Comparison of ENCODE assay signal across 9 mouse cellular contexts in genomic region chrX:73895719-73896118, GRCm38 (mm10). TPM values are rescaled to one million over a fixed set of nuclear protein-coding genes. Genes with fewer than 3 reads are reported as not detected.
DNase-seq lines count a peak whose midpoint lies in the region; ATAC-seq lines count a peak whose summit lies in the region.
"Had no signal": no experiment of that assay in that cellular context is flagged by ENCODE, and none has a peak within 500 bp of the region (broad histone marks: within the 10 kb centered on the region; RNA-seq: fewer than 3 reads in every experiment).

TSS of gene L1cam (minus strand) at chrX:73896105.

- ATAC-seq in intestine, embryonic 14.5 days (replicated peaks; ENCODE audit: low FRiP score, low TSS enrichment, low read depth), result no peak
- ATAC-seq in intestine, embryonic 15.5 days, result no peak
- ATAC-seq in hindbrain, embryonic 15.5 days (ENCODE audit: low FRiP score, low read depth), result no peak
- no peak for ATAC-seq in monocyte, adult 5-6 weeks (replicated peaks; ENCODE audit: insufficient number of reproducible peaks, low FRiP score, low TSS enrichment, poor library complexity, severe bottlenecking)

- peak; percentile 57 for DNase-seq in intestine, embryonic 14.5 days (ENCODE audit: low spot score)
- DNase-seq in adrenal gland, adult 2 months, result peak; percentile 30
- peak; percentile 62 for DNase-seq in embryonic facial prominence, embryonic 10.5 days (ENCODE audit: low spot score)
- no peak for DNase-seq in left cerebral cortex, postnatal 10 days (ENCODE audit: extremely low spot score in 1 of 2, low spot score in 2 of 2)
- peak; percentile 41 for DNase-seq in thymus, postnatal 0 days (ENCODE audit: low spot score)
- DNase-seq: liver, embryonic 13.5 days had no signal

- WGBS in intestine, embryonic 14.5 days, result 9% methylated on average over 2 of the region's 2 CpGs
- 18% methylated on average over 2 of the region's 2 CpGs for WGBS in intestine, embryonic 15.5 days
- WGBS in embryonic facial prominence, embryonic 10.5 days, result 30% methylated on average over 2 of the region's 2 CpGs
- WGBS in hindbrain, embryonic 15.5 days, result 22% methylated on average over 2 of the region's 2 CpGs

- no peak within 1 kb of the TSS for H3K27ac ChIP-seq in intestine, embryonic 14.5 days (ENCODE audit: low read depth)
- no peak within 1 kb of the TSS for H3K27ac ChIP-seq in intestine, embryonic 15.5 days
- H3K27ac ChIP-seq in embryonic facial prominence, embryonic 10.5 days (replicated peaks), result no peak within 1 kb of the TSS
- H3K27ac ChIP-seq in hindbrain, embryonic 15.5 days (replicated peaks), result no peak within 1 kb of the TSS
- H3K27ac ChIP-seq: liver, embryonic 13.5 days had no signal

- no peak within 1 kb of the TSS for H3K4me2 ChIP-seq in intestine, embryonic 14.5 days (ENCODE audit: low read length)
- H3K4me2 ChIP-seq in intestine, embryonic 15.5 days (replicated peaks), result no peak within 1 kb of the TSS
- H3K4me2 ChIP-seq in hindbrain, embryonic 15.5 days, result no peak within 1 kb of the TSS
- H3K4me2 ChIP-seq: liver, embryonic 13.5 days had no signal

- H3K36me3 ChIP-seq in intestine, embryonic 14.5 days (ENCODE audit: control insufficient read depth, insufficient read depth, low read length), result no peaks in the 10 kb centered on the region
- H3K36me3 ChIP-seq in intestine, embryonic 15.5 days, result no peaks in the 10 kb centered on the region
- H3K36me3 ChIP-seq in embryonic facial prominence, embryonic 10.5 days (replicated peaks), result no peaks in the 10 kb centered on the region
- no peaks in the 10 kb centered on the region for H3K36me3 ChIP-seq in hindbrain, embryonic 15.5 days
- H3K36me3 ChIP-seq: liver, embryonic 13.5 days had no signal

- no peaks in the 10 kb centered on the region for H3K27me3 ChIP-seq in intestine, embryonic 14.5 days (replicated peaks; ENCODE audit: control insufficient read depth, insufficient read depth, low read length)
- no peaks in the 10 kb centered on the region for H3K27me3 ChIP-seq in intestine, embryonic 15.5 days (replicated peaks)
- H3K27me3 ChIP-seq in embryonic facial prominence, embryonic 10.5 days (replicated peaks; ENCODE audit: low read depth, poor library complexity, severe bottlenecking), result peaks cover 30% of the 10 kb centered on the region; the same call in 1 of the 2 replicates
- no peaks in the 10 kb centered on the region for H3K27me3 ChIP-seq in hindbrain, embryonic 15.5 days
- H3K27me3 ChIP-seq: liver, embryonic 13.5 days had no signal

- H3K9me3 ChIP-seq in intestine, embryonic 14.5 days (ENCODE audit: control insufficient read depth, low read length), result no peaks in the 10 kb centered on the region
- H3K9me3 ChIP-seq in intestine, embryonic 15.5 days, result no peaks in the 10 kb centered on the region
- no peaks in the 10 kb centered on the region for H3K9me3 ChIP-seq in embryonic facial prominence, embryonic 10.5 days
- no peaks in the 10 kb centered on the region for H3K9me3 ChIP-seq in hindbrain, embryonic 15.5 days
- H3K9me3 ChIP-seq: liver, embryonic 13.5 days had no signal

- H3K4me1 ChIP-seq in intestine, embryonic 14.5 days (replicated peaks; ENCODE audit: control insufficient read depth, insufficient read depth, low read length), result no peaks in the 10 kb centered on the region
- no peaks in the 10 kb centered on the region for H3K4me1 ChIP-seq in intestine, embryonic 15.5 days (replicated peaks)
- no peaks in the 10 kb centered on the region for H3K4me1 ChIP-seq in embryonic facial prominence, embryonic 10.5 days
- H3K4me1 ChIP-seq in hindbrain, embryonic 15.5 days (replicated peaks), result no peaks in the 10 kb centered on the region
- H3K4me1 ChIP-seq: liver, embryonic 13.5 days had no signal

- H3K9ac ChIP-seq in intestine, embryonic 14.5 days (ENCODE audit: low read length), result no peak within 1 kb of the TSS
- no peak within 1 kb of the TSS for H3K9ac ChIP-seq in intestine, embryonic 15.5 days
- no peak within 1 kb of the TSS for H3K9ac ChIP-seq in hindbrain, embryonic 15.5 days
- H3K9ac ChIP-seq: liver, embryonic 13.5 days had no signal

- intact Hi-C loops in left cerebral cortex, postnatal 10 days (cut with DNase I), result no loop called here

- no peak within 1 kb of the TSS for H3K4me3 ChIP-seq in intestine, embryonic 14.5 days (ENCODE audit: low read depth, low read length)
- no peak within 1 kb of the TSS for H3K4me3 ChIP-seq in intestine, embryonic 15.5 days (replicated peaks)
- no peak within 1 kb of the TSS for H3K4me3 ChIP-seq in embryonic facial prominence, embryonic 10.5 days
- no peak within 1 kb of the TSS for H3K4me3 ChIP-seq in hindbrain, embryonic 15.5 days
- H3K4me3 ChIP-seq: liver, embryonic 13.5 days had no signal

RNA-seq across cellular contexts. Expression of gene L1cam, which starts in this region (rescaled TPM):
- polyA plus RNA-seq in intestine, embryonic 14.5 days (2014; fragmentation: Nextera tagmentation; extraction: Ambion mirVana), result 15.1 and 18.0 TPM in 2 replicates
- polyA plus RNA-seq in intestine, embryonic 15.5 days (2015; fragmentation: Nextera tagmentation; extraction: Ambion mirVana), result 9.0 and 9.4 TPM in 2 replicates
- 1 to 10 TPM; 8.6 to 9.7 TPM for total RNA-seq in adrenal gland, adult 2 months (2021)
- 2.6 and 4.4 TPM in 2 replicates for polyA plus RNA-seq in adrenal gland, adult 2 months (2012; rRNA removed)
- polyA plus RNA-seq in embryonic facial prominence, embryonic 10.5 days (2016; fragmentation: Nextera tagmentation; extraction: Ambion mirVana), result 8.0 and 8.2 TPM in 2 replicates
- 85.5 and 126 TPM in 2 replicates for polyA plus RNA-seq in hindbrain, embryonic 15.5 days (2015; fragmentation: Nextera tagmentation; extraction: Ambion mirVana)
- 100 to 1,000 TPM; 414 to 459 TPM for total RNA-seq in left cerebral cortex, postnatal 10 days (2021)
- 59.8 to 83.7 TPM (median 81.0 TPM) in 3 replicates for total RNA-seq in monocyte, adult 5-6 weeks (2017)
- polyA plus RNA-seq in thymus, postnatal 0 days (2015; fragmentation: Nextera tagmentation; extraction: Ambion mirVana), result 0.29 and 0.31 TPM in 2 replicates

Comparison
In these comparisons a context has a peak if more than half of its experiments do, and no peak if none do; other contexts are left out.
1. Peak in DNase-seq in thymus, postnatal 0 days; RNA of the gene not detected or under 1 TPM.
2. DNase-seq: peak in intestine, embryonic 14.5 days (single experiment), adrenal gland, adult 2 months (single experiment) and embryonic facial prominence, embryonic 10.5 days (single experiment); none in left cerebral cortex, postnatal 10 days (0 of 2).